Mouse (Mus musculus): ENCODE measurements around the gene Litaf.

Gene Litaf

GRCm38 (mm10) chr16:10952881-10953280 lies 113.1 kb downstream of the Litaf start:
- DNase-seq, result no peak

GRCm38 (mm10) chr16:10952071-10952470 lies 113.9 kb downstream of the Litaf start:
- DNase-seq, result no peak

GRCm38 (mm10) chr16:10951581-10951980 lies 114.4 kb downstream of the Litaf start:
- no peak for DNase-seq

GRCm38 (mm10) chr16:10950539-10950938 lies 115.4 kb downstream of the Litaf start:
- no peak for DNase-seq

GRCm38 (mm10) chr16:10947724-10948123 lies 118.2 kb downstream of the Litaf start:
- no peak for DNase-seq

- DNase-seq, result no peak
Measured at GRCm38 (mm10) chr16:10945381-10946127, 120.4 kb downstream of the Litaf start.

GRCm38 (mm10) chr16:10944545-10944944 lies 121.4 kb downstream of the Litaf start:
- no peak for DNase-seq

GRCm38 (mm10) chr16:10943257-10943656 lies 122.7 kb downstream of the Litaf start:
- no peak for DNase-seq

GRCm38 (mm10) chr16:10940661-10941060 lies 125.3 kb downstream of the Litaf start:
- no peak for DNase-seq

GRCm38 (mm10) chr16:10939932-10940331 lies 126.0 kb downstream of the Litaf start:
- DNase-seq, result no peak

- DNase-seq, result no peak
Measured at GRCm38 (mm10) chr16:10937497-10937896, 128.5 kb downstream of the Litaf start.

GRCm38 (mm10) chr16:10936700-10937319 lies 129.1 kb downstream of the Litaf start:
- DNase-seq, result no peak

GRCm38 (mm10) chr16:10934047-10934446 lies 131.9 kb downstream of the Litaf start:
- no peak for DNase-seq

- DNase-seq, result no peak
Measured at GRCm38 (mm10) chr16:10933372-10933771, 132.6 kb downstream of the Litaf start.

- DNase-seq, result no peak
Measured at GRCm38 (mm10) chr16:10927026-10927425, 138.9 kb downstream of the Litaf start.

GRCm38 (mm10) chr16:10925591-10926180 lies 140.3 kb downstream of the Litaf start:
- no peak for DNase-seq

GRCm38 (mm10) chr16:10923561-10923960 lies 142.4 kb downstream of the Litaf start:
- DNase-seq, result no peak

- DNase-seq, result no peak
Measured at GRCm38 (mm10) chr16:10919856-10920255, 146.1 kb downstream of the Litaf start.

- DNase-seq, result no peak
Measured at GRCm38 (mm10) chr16:10916271-10916670, 149.7 kb downstream of the Litaf start.

- no peak for DNase-seq
Measured at GRCm38 (mm10) chr16:10915066-10915465, 150.9 kb downstream of the Litaf start.

- DNase-seq, result no peak
Measured at GRCm38 (mm10) chr16:10911061-10911460, 154.9 kb downstream of the Litaf start.

- no peak for DNase-seq
Measured at GRCm38 (mm10) chr16:10910541-10910940, 155.4 kb downstream of the Litaf start.
